Mouse (Mus musculus) G1E (cell line): ENCODE results near the gene Cd300e.

Source experiments
- CTCF ChIP-seq: IDR thresholded peaks from 2 replicates; pipeline ENCODE4 v1.5.1; 2012; ENCODE audit warnings: low read depth, low read length, inconsistent platforms, mixed read lengths
- GATA1 ChIP-seq: IDR thresholded peaks from 2 replicates; pipeline ENCODE4 v1.6.1; 2012; ENCODE audit warnings: borderline replicate concordance, low read length, inconsistent platforms, mixed read lengths
- GATA2 ChIP-seq: IDR thresholded peaks from 2 replicates; pipeline ENCODE4 v1.6.1; 2012; ENCODE audit warnings: low read depth, low read length, inconsistent platforms, borderline replicate concordance
- TAL1 ChIP-seq: conservative IDR thresholded peaks from 2 replicates; pipeline ENCODE4 v1.6.1; 2012; ENCODE audit warnings: low read depth, low read length, inconsistent platforms, mixed read lengths

DNA sequence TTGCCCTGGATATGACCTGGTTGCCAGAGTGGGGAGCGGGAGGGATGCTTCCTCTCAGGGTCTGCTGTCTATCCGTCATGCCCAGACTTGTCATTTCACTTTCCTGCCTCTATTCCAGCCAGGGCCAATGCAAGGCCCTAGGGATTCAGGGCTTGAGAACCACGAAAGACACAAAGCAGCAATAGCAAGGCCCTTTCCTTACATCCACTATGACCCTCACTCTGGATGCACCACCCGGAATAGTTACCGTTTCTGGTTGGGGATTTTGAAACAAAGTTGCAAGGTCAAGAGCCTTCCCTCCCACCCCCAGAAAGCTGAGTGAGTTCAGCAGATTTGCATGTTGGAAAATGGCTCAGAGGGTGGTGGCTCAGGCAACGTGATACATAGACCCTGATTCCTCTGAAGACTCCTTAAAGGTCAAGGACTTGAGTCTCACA is 39.7 kb upstream of the Cd300e start:
- TF ChIP-seq CTCF, result no peak
- no peak for TF ChIP-seq GATA1
- no peak for TF ChIP-seq GATA2
- no peak for TF ChIP-seq TAL1
